Mouse (Mus musculus): ENCODE data around the gene Mob3c. TPM values are rescaled to one million over a fixed set of nuclear protein-coding genes. Genes with fewer than 3 reads are reported as not detected.

The Mob3c gene
- polyA plus RNA-seq, 1 experiment from 2014 or later, result 6.0 TPM

- WGBS, result 0% methylated on average over 1 of the region's 1 CpGs
- Histone ChIP-seq H3K9ac (replicated peaks; ENCODE audit: low read depth, low read length) (no peak overlapping the region), H3K27me3 (replicated peaks; ENCODE audit: control insufficient read depth, insufficient read depth, low read length) (no peaks in the 10 kb centered on the region), H3K27ac (ENCODE audit: low read length) (no peak overlapping the region), H3K9me3 (ENCODE audit: control insufficient read depth, low read length) (no peaks in the 10 kb centered on the region), H3K4me1 (replicated peaks; ENCODE audit: control insufficient read depth, insufficient read depth, low read length) (peaks cover 19% of the 10 kb centered on the region), H3K36me3 (ENCODE audit: control insufficient read depth, insufficient read depth) (no peaks in the 10 kb centered on the region), H3K4me3 (replicated peaks; ENCODE audit: low read length) (no peak overlapping the region), H3K4me2 (ENCODE audit: low read length) (no peak overlapping the region)
- ATAC-seq, result peak; percentile 64; the same call in 1 of the 2 replicates
Measured at GRCm38 (mm10) chr4:115881183-115881582, 53.3 kb downstream of the Mob3c start.

- H3K4me3 ChIP-seq (replicated peaks; ENCODE audit: low read length), result no peak overlapping the region
- H3K27me3 ChIP-seq (replicated peaks; ENCODE audit: control insufficient read depth, insufficient read depth, low read length), result no peaks in the 10 kb centered on the region
- H3K27ac ChIP-seq (ENCODE audit: low read length), result no peak overlapping the region
- no peak overlapping the region for H3K4me2 ChIP-seq (ENCODE audit: low read length)
- 69% methylated on average over 4 of the region's 4 CpGs for WGBS
- peaks cover 19% of the 10 kb centered on the region for H3K4me1 ChIP-seq (replicated peaks; ENCODE audit: control insufficient read depth, insufficient read depth, low read length)
- no peak for ATAC-seq
- no peak overlapping the region for H3K9ac ChIP-seq (replicated peaks; ENCODE audit: low read depth, low read length)
- no peaks in the 10 kb centered on the region for H3K9me3 ChIP-seq (ENCODE audit: control insufficient read depth, low read length)
- no peaks in the 10 kb centered on the region for H3K36me3 ChIP-seq (ENCODE audit: control insufficient read depth, insufficient read depth)
Measured at GRCm38 (mm10) chr4:115882195-115882594, 54.3 kb downstream of the Mob3c start.

GRCm38 (mm10) chr4:115884022-115884421 lies 56.1 kb downstream of the Mob3c start, which contains the start of gene Kncn:
Gene Kncn (plus strand): TSS chr4:115884400.
- Histone ChIP-seq H3K4me2 (ENCODE audit: low read length) (no peak within 1 kb of the TSS), H3K4me1 (replicated peaks; ENCODE audit: control insufficient read depth, insufficient read depth, low read length) (peaks cover 10% of the 10 kb centered on the region), H3K27me3 (replicated peaks; ENCODE audit: control insufficient read depth, insufficient read depth, low read length) (no peaks in the 10 kb centered on the region), H3K4me3 (replicated peaks; ENCODE audit: low read length) (no peak within 1 kb of the TSS), H3K9ac (replicated peaks; ENCODE audit: low read depth, low read length) (no peak within 1 kb of the TSS), H3K9me3 (ENCODE audit: control insufficient read depth, low read length) (no peaks in the 10 kb centered on the region), H3K27ac (ENCODE audit: low read length) (no peak within 1 kb of the TSS), H3K36me3 (ENCODE audit: control insufficient read depth, insufficient read depth) (no peaks in the 10 kb centered on the region)
- WGBS, result 75% methylated on average over 6 of the region's 6 CpGs
- ATAC-seq, result no peak

Other genes with a start within 250 kb of the Mob3c start
- gene Cyp4a32, start 227.1 kb upstream of the Mob3c start, polyA plus RNA-seq (2015; fragmentation: Nextera tagmentation; extraction: Ambion mirVana), result not detected in 2 replicates
- 0.41 and 0.42 TPM in 2 replicates for gene Cyp4b1, start 180.4 kb upstream of the Mob3c start, polyA plus RNA-seq (2015; fragmentation: Nextera tagmentation; extraction: Ambion mirVana)
- 18.1 and 20.7 TPM in 2 replicates for gene Efcab14, start 90.3 kb upstream of the Mob3c start, polyA plus RNA-seq (2015; fragmentation: Nextera tagmentation; extraction: Ambion mirVana)
- 0.28 TPM in 1 of 2 replicates, not detected in the other for gene Tex38, start 47.1 kb upstream of the Mob3c start, polyA plus RNA-seq (2015; fragmentation: Nextera tagmentation; extraction: Ambion mirVana)
- 35.1 and 36.8 TPM in 2 replicates for gene Atpaf1, start 43.3 kb upstream of the Mob3c start, polyA plus RNA-seq (2015; fragmentation: Nextera tagmentation; extraction: Ambion mirVana)
- gene Mknk1, start 11.1 kb downstream of the Mob3c start, polyA plus RNA-seq (2015; fragmentation: Nextera tagmentation; extraction: Ambion mirVana), result 25.4 and 27.9 TPM in 2 replicates
- 0.18 TPM in 1 of 2 replicates, not detected in the other for gene Kncn, start 56.3 kb downstream of the Mob3c start, polyA plus RNA-seq (2015; fragmentation: Nextera tagmentation; extraction: Ambion mirVana)
- 0.15 and 0.47 TPM in 2 replicates for gene 6430628N08Rik, start 62.6 kb downstream of the Mob3c start, polyA plus RNA-seq (2015; fragmentation: Nextera tagmentation; extraction: Ambion mirVana)
- gene Dmbx1, start 111.8 kb downstream of the Mob3c start, polyA plus RNA-seq (2015; fragmentation: Nextera tagmentation; extraction: Ambion mirVana), result 0.10 TPM in 1 of 2 replicates, not detected in the other
- 12.7 and 17.1 TPM in 2 replicates for gene Faah, start 189.8 kb downstream of the Mob3c start, polyA plus RNA-seq (2015; fragmentation: Nextera tagmentation; extraction: Ambion mirVana)
- 13.2 and 13.4 TPM in 2 replicates for gene Nsun4, start 225.8 kb downstream of the Mob3c start, polyA plus RNA-seq (2015; fragmentation: Nextera tagmentation; extraction: Ambion mirVana)
- gene Uqcrh, start 247.0 kb downstream of the Mob3c start, polyA plus RNA-seq (2015; fragmentation: Nextera tagmentation; extraction: Ambion mirVana), result 409 and 411 TPM in 2 replicates
- gene Lrrc41, start 247.2 kb downstream of the Mob3c start, polyA plus RNA-seq (2015; fragmentation: Nextera tagmentation; extraction: Ambion mirVana), result 67.0 and 71.0 TPM in 2 replicates